Mouse (Mus musculus): ENCODE measurements around the gene Zfp108. TPM values are rescaled to one million over a fixed set of nuclear protein-coding genes. Genes with fewer than 3 reads are reported as not detected.

Gene Zfp108
- polyA plus RNA-seq, 1 experiment from 2014 or later = 4.9 TPM

DNA sequence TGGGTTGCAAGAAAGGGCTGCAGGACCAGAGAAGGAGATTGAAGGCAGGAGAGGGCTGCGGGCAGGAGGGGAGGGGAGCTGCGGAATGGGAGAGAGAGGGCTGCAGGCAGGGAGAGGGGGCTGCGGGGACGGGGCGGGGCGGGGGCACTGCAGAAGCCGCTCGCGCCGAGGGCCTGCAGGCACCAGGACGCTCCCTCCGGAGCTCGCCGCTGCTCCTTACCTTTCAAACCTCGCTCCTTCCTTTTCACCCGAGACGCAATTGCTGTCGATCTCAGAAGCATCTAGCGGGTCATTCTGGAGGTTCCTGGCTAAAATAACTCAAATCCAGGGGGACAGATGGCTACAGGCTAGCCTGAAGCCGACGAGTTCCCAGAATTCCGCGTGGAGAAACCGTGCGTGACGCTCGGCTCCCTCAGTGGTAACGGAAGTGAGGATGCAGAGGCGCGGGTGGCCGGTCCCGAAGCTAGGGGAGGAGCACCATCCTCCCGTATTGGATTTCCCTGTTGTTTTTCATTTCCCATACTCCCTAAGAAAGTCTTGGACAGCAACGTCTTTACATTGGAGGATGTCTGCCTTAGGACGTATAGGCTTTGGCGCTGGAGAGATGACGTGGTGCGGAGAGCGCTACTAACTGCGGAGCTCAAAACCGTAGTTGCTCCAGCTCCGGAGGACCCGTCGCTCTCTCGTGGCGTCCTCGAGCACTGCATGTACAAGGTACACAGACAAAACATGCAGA lies 44.5 kb downstream of the Zfp108 start:
- H3K36me3 ChIP-seq = peaks cover 54% of the 10 kb centered on the region
- peak; percentile 89 for ATAC-seq (ENCODE audit: insufficient number of reproducible peaks, low FRiP score, low TSS enrichment, low read depth)
- H3K4me1 ChIP-seq = peaks cover 17% of the 10 kb centered on the region
- H3K4me2 ChIP-seq (replicated peaks) = peak overlapping the region; percentile 81
- H3K27me3 ChIP-seq = no peaks in the 10 kb centered on the region
- H3K4me3 ChIP-seq (replicated peaks) = peak overlapping the region; percentile 75
- H3K9ac ChIP-seq = peak overlapping the region; percentile 54
- peak overlapping the region; percentile 95 for H3K27ac ChIP-seq (replicated peaks)
- no peaks in the 10 kb centered on the region for H3K9me3 ChIP-seq (replicated peaks)
- WGBS = 0% methylated on average over 37 of the region's 47 CpGs

DNA sequence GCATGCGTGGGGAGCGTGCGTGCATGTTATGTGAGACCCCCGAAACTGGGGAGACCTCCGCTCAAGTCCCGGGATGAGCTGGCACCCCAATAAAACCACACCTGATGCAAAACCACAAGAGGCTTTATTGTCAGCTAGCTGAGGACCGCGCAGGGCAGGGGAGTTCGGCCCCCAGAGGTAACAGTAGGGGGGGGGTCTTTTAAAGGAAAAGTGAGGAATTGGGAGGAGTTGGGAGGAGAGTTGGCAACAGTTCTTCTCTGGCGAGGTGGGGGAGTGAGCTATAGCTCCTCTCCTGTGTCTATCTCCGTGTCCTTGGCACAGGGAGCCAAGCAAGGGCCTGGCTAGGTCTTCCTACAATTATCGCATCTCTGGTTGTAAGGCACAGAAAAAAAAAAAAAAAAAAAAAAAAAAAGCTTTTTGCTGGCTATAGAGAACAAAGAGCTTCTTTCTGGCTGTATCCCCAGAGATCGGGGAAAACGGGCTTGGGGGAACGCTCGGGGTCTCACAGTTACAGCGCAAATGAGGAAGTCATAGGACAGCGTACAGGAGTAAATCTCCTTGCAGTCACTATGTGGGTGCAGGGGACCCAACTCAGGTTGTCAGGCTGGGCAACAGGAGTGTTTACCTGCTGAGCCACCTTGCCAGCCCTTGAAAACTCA lies 45.4 kb downstream of the Zfp108 start:
- WGBS = under 1% methylated on average over 18 of the region's 18 CpGs
- Histone ChIP-seq H3K4me2 (replicated peaks) (peak overlapping the region; percentile 81), H3K4me1 (peaks cover 17% of the 10 kb centered on the region), H3K4me3 (replicated peaks) (peak overlapping the region; percentile 75), H3K27ac (replicated peaks) (peak overlapping the region; percentile 95), H3K9me3 (replicated peaks) (no peaks in the 10 kb centered on the region), H3K36me3 (peaks cover 46% of the 10 kb centered on the region), H3K27me3 (no peaks in the 10 kb centered on the region), H3K9ac (peak overlapping the region; percentile 45)
- 0 out of 2 replicates have a peak, but pooled peaks have one; percentile 17 for ATAC-seq (ENCODE audit: insufficient number of reproducible peaks, low FRiP score, low TSS enrichment, low read depth)

DNA sequence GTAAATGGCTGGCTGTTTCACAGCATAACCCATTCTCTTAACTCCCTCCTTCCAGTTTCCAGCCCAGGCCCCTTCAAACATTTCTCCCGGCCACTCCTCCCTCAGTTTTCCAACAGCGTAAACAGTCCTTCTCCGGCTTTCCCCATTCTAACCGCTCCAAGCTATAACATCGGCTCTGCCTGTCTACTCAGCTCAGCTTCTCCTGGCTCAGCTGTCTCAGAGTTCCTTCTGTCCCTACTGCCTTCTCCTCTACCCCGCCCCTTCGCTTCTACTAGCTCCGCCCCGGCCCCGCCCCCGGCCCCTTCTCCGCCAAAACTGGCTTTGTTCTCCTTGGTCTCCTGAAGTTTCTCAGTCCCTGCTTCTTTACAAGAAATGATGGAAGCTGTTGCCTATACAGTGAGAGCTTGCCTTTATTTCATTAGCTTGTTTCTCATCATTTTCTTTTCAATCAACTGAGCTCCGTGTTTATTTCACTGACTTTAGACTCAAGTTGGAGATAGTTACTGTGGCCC lies 46.2 kb downstream of the Zfp108 start, which contains the start of gene Zfp61:
Gene Zfp61, minus strand, starts transcription at position 462 of the 512 bp plus-strand sequence.
- peaks cover 37% of the 10 kb centered on the region for H3K36me3 ChIP-seq
- H3K4me1 ChIP-seq = peaks cover 17% of the 10 kb centered on the region
- H3K4me3 ChIP-seq (replicated peaks) = peak within 1 kb of the TSS; percentile 75
- peak; percentile 72 for ATAC-seq (ENCODE audit: insufficient number of reproducible peaks, low FRiP score, low TSS enrichment, low read depth)
- H3K9me3 ChIP-seq (replicated peaks) = no peaks in the 10 kb centered on the region
- peak within 1 kb of the TSS; percentile 95 for H3K27ac ChIP-seq (replicated peaks)
- WGBS = under 1% methylated on average over 13 of the region's 13 CpGs
- H3K27me3 ChIP-seq = no peaks in the 10 kb centered on the region
- H3K4me2 ChIP-seq (replicated peaks) = peak within 1 kb of the TSS; percentile 81
- no peak within 1 kb of the TSS for H3K9ac ChIP-seq

Other genes starting within 250 kb of the Zfp108 start
- 0.01 TPM in 1 of 2 replicates, not detected in the other for gene Vmn1r183, start 201.5 kb upstream of the Zfp108 start, polyA plus RNA-seq (2015; fragmentation: Nextera tagmentation; extraction: Ambion mirVana)
- 19.4 and 20.3 TPM in 2 replicates for gene Zfp180, start 172.9 kb upstream of the Zfp108 start, polyA plus RNA-seq (2015; fragmentation: Nextera tagmentation; extraction: Ambion mirVana)
- 9.8 and 9.9 TPM in 2 replicates for gene Zfp112, start 142.5 kb upstream of the Zfp108 start, polyA plus RNA-seq (2015; fragmentation: Nextera tagmentation; extraction: Ambion mirVana)
- gene Zfp235, start 120.6 kb upstream of the Zfp108 start, polyA plus RNA-seq (2015; fragmentation: Nextera tagmentation; extraction: Ambion mirVana) = 20.7 and 21.0 TPM in 2 replicates
- gene Zfp114, start 79.7 kb upstream of the Zfp108 start, polyA plus RNA-seq (2015; fragmentation: Nextera tagmentation; extraction: Ambion mirVana) = 6.4 and 6.5 TPM in 2 replicates
- 10.8 and 11.4 TPM in 2 replicates for gene Zfp111, start 43.4 kb upstream of the Zfp108 start, polyA plus RNA-seq (2015; fragmentation: Nextera tagmentation; extraction: Ambion mirVana)
- gene Zfp109, start 17.2 kb upstream of the Zfp108 start, polyA plus RNA-seq (2015; fragmentation: Nextera tagmentation; extraction: Ambion mirVana) = 4.3 and 5.3 TPM in 2 replicates
- gene Zfp93, start 15.6 kb downstream of the Zfp108 start, polyA plus RNA-seq (2015; fragmentation: Nextera tagmentation; extraction: Ambion mirVana) = 8.1 and 10.7 TPM in 2 replicates
- 41.6 and 45.6 TPM in 2 replicates for gene Zfp61, start 46.4 kb downstream of the Zfp108 start, polyA plus RNA-seq (2015; fragmentation: Nextera tagmentation; extraction: Ambion mirVana)
- 13.7 and 14.5 TPM in 2 replicates for gene Zfp94, start 61.9 kb downstream of the Zfp108 start, polyA plus RNA-seq (2015; fragmentation: Nextera tagmentation; extraction: Ambion mirVana)
- not detected in 2 replicates for gene Tescl, start 79.1 kb downstream of the Zfp108 start, polyA plus RNA-seq (2015; fragmentation: Nextera tagmentation; extraction: Ambion mirVana)
- 30.8 and 40.2 TPM in 2 replicates for gene Lypd5, start 94.4 kb downstream of the Zfp108 start, polyA plus RNA-seq (2015; fragmentation: Nextera tagmentation; extraction: Ambion mirVana)
- gene Kcnn4, start 115.5 kb downstream of the Zfp108 start, polyA plus RNA-seq (2015; fragmentation: Nextera tagmentation; extraction: Ambion mirVana) = 3.1 and 4.0 TPM in 2 replicates
- gene Smg9, start 144.8 kb downstream of the Zfp108 start, polyA plus RNA-seq (2015; fragmentation: Nextera tagmentation; extraction: Ambion mirVana) = 24.8 and 27.6 TPM in 2 replicates
- gene Irgc1, start 197.5 kb downstream of the Zfp108 start, polyA plus RNA-seq (2015; fragmentation: Nextera tagmentation; extraction: Ambion mirVana) = 0.21 TPM in 1 of 2 replicates, not detected in the other
- 8.8 and 12.6 TPM in 2 replicates for gene Plaur, start 207.7 kb downstream of the Zfp108 start, polyA plus RNA-seq (2015; fragmentation: Nextera tagmentation; extraction: Ambion mirVana)
- gene Cadm4, start 227.2 kb downstream of the Zfp108 start, polyA plus RNA-seq (2015; fragmentation: Nextera tagmentation; extraction: Ambion mirVana) = 7.5 and 8.0 TPM in 2 replicates